Mouse (Mus musculus): Measurements from ENCODE around the gene Cenpa.
"Not testable (repeated sequence)": the region's sequence is repeated elsewhere in the genome, so short reads cannot be mapped to it uniquely, and the experiment has no call there.

Gene Cenpa

DNA sequence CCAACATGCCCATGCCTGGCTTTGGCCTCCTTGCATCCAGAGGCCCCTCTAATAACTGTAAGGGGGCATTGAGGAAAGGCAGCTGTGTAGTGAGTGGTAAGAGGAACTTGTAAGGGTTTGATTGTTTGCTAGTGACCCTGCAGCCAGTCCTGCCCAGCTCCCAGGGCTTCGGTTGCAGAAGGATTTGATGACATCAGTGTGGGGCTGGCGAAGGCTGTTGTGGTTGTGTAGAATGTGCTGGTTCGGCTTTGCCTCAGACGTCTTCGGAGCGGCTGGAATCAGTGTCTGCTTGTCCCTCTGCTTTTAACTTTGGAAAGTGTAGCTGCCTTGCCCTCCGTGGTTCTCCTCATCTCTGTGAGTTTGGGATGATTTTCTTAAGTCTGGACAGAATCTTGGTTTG lies 10.2 kb downstream of the Cenpa start:
- DNase-seq (ENCODE audit: low read depth in 1 of 2, low spot score in 2 of 2): no peak

DNA sequence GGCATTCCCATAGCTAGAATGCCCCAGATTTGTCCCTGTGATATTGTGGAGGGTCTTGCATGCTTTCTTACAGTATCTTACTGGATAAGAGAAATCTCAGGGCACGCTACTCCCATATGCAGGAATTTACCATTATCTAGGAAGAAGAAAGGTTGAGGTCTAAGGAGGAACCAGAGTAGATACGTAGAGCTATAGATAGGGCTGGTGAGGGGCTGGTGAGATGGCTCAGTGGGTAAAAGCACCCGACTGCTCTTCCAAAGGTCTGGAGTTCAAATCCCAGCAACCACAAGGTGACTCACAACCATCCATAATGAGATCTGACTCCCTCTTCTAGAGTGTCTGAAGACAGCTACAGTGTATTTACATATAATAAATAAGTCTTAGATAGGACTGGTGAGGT lies 11.5 kb downstream of the Cenpa start:
- DNase-seq (ENCODE audit: low read depth in 1 of 2, low spot score in 2 of 2): not testable (repeated sequence)

DNA sequence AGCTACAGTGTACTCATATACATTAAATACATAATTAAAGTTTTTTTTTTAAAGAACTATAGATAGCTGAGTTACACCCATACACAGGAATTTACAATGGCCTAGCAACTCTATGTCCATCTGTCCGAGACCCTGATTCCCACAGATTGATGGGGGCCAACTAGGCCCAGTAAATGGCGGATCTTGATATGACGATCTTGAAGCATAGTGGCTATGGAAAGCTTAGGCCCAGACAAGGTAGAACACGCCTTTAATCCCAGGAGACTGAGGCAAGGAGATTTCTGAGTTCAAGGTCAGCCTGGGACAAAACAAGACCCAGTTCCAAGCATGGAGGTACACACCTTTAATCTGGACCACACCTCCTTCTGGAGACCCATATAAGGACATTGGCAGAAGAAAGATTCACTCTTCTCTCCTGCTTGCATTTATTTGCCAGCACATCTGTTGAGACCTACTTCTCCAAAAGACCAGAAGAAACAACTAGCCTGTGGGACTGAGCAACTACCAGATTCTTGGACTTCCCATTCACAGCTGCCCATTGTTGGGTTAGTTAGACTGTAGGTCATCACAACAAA lies 12.2 kb downstream of the Cenpa start:
- DNase-seq (ENCODE audit: low read depth in 1 of 2, low spot score in 2 of 2): no peak

DNA sequence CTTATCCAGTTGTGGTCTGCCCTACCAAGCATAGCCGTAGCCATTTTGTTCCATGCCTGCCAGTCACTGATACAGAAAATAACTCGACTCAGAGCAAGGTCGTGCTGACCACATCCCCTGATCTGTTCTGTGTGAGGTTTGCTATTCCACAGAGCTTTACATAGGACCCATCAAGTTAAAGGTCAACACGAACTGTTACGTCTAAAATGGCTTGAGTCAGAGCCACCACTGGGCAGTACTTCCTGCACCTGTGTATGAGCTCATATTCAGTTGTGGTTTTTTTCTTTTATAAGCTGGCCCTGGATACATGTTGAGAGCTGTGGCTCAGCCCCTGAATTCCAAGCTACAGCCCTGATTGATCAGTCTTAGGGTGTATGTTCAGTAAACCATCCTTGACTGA lies 13.0 kb downstream of the Cenpa start:
- no peak for DNase-seq (ENCODE audit: low read depth in 1 of 2, low spot score in 2 of 2)

DNA sequence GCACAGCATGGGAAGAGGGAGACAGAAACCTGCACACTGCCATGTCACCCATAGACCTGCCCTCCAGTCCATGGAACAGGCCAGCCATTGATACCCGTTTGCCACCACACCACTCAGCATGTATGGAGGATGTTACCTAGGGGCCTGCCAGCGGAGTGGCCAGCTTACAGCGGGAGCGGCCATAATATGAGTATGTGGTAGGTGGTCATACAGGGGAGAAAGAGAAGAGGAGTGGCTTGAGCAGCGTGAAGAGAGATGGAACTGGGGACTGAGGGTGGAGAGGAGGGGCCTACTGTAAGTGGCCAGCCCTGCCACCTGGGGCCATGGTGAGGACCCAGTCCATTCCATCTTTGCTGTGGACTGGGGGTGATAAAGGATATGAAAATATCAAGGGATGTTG lies 15.4 kb downstream of the Cenpa start:
- DNase-seq (ENCODE audit: low read depth in 1 of 2, low spot score in 2 of 2): no peak

DNA sequence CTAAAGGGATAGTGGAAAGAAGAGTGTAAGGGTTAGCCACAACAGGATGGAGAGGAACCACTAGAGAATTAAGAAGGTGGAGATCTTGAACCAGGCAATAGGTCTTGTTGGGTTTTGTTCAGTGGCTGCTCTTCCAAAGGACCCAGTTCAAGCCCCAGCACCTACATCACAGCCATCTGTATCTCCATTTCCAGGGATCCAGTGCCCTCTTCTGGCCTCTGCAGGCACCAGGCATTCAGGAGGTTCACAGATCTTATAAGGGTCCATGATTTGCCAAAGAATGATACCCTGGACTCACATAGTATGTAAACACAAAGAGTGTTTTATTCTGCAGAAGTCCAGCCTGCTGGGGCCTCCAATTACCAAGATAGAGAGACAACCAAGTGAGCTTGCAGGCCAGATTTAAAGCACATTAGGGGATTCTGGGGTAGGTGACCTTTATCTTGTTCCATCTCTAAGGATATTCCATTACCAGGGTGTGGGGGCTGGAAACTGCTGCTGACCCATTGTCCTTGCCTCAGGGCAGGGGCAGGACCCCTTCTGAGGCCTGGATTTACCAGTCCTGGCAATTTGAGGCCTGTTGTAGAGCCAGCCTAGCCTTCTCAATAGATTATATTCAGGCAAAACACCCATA lies 16.5 kb downstream of the Cenpa start:
- DNase-seq (ENCODE audit: low read depth in 1 of 2, low spot score in 2 of 2): no peak

DNA sequence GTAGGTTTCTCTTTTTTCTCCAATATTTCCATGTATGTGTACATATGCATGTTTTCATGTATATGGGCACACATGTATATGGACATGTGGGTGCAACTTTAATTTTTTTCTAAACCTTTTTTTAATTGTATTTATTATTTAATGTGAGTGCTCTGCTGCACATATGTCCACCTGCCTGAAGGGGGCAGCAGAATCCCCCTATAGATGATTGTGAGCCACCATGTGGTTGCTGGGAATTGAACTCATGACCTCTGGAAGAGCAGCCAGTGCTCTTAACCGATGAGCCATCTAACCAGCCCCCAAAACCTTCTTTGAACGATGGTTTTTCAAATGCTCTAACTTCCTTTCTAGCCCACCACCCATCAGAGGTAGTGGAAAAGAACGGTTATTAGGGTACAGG lies 17.4 kb downstream of the Cenpa start:
- no peak for DNase-seq (ENCODE audit: low read depth in 1 of 2, low spot score in 2 of 2)

DNA sequence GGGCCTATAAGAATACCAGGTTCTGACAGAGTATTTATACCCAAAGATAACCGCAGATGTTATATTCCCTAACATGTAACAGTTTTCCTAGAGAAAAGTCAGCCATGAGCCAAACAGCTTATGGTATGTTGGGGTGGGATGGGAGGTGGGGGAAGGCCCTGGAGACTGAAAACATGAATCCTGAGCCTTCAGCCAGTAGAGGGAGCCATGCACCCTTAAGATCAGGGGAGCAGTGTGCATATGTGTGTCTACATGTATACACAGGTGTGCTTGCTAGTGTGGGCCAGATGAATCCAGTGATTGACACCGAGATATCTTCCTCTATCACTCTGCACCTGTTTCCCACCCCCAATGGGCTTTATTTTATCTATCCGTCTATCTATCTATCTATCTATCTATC lies 20.2 kb downstream of the Cenpa start:
- DNase-seq (ENCODE audit: low read depth in 1 of 2, low spot score in 2 of 2): no peak

DNA sequence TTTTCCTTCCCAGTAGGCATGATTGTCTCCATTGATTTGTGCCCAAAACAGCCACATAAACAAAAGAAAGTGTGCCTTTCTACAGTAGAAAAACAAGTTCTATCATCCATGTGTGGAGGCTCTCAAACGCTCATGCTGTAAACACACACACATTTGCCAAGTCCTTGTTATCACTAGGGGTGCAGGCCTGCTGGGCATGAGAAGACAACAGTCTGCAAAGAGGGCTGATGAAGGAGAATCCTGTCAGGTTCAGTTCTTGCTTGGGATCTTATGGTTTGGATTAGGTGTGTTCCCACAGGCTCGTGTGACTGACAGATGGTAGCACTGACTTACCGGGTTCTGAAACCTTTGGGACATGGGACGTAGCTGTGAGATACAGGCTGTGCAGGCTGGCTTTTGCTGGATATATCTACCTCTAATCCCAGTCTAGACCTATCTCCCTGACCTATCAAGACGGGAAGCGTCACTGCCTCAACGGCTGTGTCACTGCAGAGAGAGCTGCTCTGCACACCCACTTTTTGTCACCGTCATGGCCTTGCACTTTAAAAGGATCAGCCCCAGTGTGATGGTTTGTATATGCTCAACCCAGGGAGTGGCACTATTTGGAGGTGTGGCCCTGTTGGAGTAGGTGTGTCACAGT lies 33.9 kb downstream of the Cenpa start:
- DNase-seq (ENCODE audit: low read depth in 1 of 2, low spot score in 2 of 2): no peak

DNA sequence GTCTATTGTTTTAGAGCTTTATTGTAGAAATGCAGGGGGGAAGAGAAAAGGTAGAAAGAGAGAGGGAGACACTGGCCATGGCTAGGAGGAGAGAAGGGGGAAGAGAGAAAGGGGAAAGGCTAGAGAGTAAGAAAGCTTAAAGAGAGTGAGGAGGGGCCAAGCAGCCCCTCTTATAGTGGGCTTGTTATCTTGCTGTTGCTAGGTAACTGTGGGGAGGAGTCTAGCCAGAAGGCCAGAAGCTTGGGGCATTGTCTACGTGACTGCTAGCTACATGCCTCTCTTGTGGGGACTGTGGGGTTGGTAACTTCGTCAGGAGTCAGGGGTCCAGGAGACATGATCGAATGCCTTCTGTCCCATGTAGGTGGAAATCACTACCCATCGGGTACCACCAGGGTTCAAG lies 34.8 kb downstream of the Cenpa start:
- DNase-seq (ENCODE audit: low read depth in 1 of 2, low spot score in 2 of 2): not testable (repeated sequence)

DNA sequence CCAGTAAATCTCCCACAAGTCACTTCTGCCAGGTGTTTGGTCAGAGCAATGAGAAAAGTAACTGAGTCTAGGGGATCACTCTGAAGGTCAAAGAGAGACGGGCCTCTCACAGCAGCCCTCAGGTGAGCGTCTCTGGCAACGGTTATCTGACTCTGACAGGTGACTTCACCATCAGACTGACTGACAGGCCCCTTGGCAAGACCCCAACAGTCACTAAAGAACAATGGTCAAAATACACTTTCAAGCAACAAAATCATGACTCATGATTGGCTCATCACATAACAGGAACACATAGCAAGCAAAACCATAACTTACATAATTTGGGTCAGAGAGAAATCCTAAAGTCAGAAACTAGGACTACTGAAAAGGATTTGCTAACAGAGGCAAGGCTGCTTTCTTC lies 35.3 kb downstream of the Cenpa start:
- no peak for DNase-seq (ENCODE audit: low read depth in 1 of 2, low spot score in 2 of 2)

DNA sequence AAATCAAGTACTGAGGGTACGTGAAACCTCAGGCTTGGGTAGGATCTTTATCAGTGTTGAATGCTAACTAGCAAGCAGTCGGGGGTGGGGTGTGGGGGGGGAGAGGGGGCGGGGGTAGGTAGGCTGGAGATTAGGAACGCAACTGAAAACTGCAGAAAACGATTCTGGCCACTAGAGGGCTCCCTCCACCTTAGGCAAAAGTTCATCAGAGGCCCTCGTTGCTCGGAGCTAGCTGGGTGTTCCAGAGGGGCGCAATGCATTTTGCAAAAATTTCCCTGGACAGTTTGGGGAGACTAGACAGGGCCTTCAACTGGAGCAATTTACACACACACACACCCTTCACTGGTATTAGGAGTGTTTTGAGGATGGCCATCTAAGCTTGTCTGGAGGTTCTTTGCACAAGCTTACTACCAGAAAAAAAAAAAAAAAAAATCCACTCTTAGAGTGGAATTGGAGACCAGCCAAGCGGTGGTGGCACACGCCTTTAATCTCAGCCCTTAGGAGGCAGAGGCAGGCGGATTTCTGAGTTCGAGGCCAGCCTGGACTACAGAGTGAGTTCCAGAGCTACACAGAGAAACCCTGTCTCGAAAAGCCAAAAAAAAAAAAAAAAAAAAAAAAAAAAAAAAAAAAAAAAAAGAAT lies 43.3 kb downstream of the Cenpa start:
- DNase-seq (ENCODE audit: low read depth in 1 of 2, low spot score in 2 of 2): peak in 1 of 2 experiments; percentile 21

DNA sequence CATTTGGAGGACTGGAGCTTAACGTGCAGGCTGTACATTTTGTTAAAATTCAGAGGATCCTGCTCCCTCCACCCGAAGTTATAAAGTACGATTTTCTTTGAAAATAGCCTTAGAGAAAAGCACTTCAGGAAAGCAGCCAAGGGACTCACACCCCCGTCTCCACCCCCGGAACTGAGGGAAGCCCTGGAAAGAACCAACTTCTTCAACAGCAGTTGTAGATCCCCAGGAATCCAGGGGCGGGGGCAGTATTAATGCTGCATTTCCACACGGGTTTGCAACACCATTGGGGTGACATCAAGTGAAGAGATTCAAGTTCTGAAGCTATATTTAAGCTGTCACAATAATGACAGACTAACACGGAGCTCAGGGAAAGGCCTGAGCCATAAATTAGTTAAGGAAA lies 43.9 kb downstream of the Cenpa start:
- DNase-seq (ENCODE audit: low read depth in 1 of 2, low spot score in 2 of 2): no peak

DNA sequence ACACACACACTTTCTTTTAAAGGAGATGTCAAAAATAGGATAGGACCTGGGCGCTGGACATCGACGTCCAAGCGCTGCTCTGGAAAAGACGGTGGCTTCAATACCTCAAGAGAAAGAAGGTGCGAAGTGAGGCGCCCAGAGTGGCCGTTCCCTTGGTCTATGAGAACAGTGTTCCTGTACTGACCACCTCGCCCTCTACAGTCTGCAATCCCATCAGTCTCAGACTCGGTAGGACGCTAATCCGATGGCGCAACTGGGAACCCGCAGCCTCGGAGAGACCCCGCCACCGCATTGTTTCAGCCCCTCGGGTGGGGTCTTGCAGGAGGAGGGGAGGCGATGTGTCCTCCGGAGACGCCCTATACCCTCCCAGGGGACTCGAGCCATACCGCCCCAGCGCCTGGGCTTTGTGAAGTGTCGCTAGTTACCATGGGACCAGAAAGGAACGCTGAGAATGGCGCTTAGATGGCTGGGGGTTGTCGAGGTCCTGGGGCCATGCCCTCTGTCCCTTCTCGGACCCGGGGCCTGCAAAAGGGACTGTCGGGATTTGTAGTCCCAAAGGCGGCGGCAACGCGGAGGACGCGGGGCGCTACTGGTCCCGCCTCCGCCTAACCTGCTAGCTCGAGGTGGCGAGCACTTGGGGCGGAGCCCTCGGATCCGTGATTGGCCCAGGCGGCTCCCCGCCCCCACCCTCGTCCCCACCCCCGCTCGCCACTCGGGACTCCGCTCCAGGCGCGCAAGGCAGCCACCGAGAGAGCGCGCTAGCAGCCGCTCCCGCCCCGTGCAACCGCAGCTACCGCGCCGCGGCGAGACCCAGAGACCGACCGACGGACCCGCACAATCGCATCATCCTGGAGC lies 44.8 kb downstream of the Cenpa start, which contains the start of gene Dpysl5:
TSS of gene Dpysl5 (plus strand) at position 418 of the 855 bp plus-strand sequence.
- DNase-seq (ENCODE audit: low read depth in 1 of 2, low spot score in 2 of 2): no peak

DNA sequence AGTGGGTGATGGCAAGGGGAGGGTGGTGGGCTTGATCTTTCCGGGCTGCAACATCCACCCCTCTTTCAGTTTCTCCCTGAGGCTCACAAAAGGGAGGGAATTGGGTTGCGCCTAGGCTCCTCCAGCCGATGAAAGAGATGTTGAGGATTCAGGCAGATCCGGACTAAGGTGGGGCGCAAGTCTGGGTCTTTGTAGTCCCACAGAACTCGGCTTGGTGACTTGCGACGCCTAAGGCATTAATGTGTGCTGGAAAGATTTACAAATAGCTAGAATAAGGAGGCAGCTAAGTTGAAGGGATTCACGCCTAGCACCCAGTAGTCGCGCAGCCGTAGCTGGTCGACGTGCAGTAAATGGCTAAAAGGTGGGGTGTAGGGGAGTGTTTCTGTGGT lies 45.4 kb downstream of the Cenpa start:
- DNase-seq (ENCODE audit: low read depth in 1 of 2, low spot score in 2 of 2): no peak

DNA sequence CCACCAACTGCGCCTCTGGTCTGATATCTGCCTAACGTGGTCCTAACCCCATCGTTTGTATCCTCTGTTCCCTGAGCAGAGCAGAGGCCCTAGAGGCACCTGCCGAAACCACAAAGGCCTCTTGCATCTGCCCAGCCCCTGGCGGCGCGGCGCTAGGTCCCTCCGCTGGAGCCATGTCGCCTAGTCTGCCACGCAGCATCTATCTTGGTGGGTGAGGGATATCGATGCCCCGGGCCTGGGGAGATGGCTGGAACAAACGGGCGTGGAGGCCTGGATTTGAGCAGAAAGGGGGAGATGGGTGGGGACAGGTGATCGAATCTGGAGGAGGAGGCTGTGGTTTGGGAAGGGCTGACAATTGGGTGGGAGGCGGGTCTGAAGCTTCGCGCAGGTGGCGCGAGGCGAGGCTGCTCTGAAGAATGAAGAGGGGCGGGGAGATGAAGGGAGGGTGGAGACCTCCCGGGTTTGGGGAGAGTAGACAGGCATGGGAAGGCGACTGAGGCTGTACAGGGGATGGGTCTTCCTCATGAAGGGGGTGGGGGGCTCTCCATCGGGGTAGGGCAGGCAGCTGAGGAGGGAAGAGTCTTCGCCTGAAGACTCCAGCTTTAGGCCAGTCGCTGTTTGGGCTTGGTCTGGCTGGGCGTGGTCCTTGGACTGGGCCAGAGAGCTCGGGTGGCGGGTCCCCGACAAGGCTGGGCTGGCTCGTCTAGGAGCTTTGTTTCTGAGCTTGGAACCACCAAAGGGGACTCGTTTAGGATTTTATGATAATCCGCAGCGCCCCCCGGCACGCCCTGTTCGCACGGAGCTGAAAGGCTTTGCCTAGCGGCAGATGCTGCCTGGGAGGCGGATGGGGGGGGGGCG lies 46.1 kb downstream of the Cenpa start:
- DNase-seq (ENCODE audit: low read depth in 1 of 2, low spot score in 2 of 2): no peak

DNA sequence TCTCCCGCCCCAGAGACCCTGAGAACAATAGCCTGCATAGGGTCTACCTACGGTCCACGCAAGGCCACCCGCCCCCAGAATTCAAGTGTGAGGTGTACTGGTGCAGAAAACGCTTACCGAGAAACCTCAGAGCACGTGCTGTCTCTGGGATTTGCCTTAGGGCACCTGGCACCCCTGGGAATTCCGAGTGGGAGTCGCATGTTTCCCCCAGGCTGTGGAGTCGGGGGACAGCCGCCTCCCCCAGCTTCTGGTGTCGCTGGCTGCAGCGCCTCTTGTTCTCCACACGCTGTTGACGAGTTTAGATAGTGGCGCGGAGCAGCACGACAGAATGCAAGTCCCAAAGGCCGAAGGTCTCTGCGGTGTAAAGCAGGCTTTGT lies 46.7 kb downstream of the Cenpa start:
- DNase-seq (ENCODE audit: low read depth in 1 of 2, low spot score in 2 of 2): no peak

DNA sequence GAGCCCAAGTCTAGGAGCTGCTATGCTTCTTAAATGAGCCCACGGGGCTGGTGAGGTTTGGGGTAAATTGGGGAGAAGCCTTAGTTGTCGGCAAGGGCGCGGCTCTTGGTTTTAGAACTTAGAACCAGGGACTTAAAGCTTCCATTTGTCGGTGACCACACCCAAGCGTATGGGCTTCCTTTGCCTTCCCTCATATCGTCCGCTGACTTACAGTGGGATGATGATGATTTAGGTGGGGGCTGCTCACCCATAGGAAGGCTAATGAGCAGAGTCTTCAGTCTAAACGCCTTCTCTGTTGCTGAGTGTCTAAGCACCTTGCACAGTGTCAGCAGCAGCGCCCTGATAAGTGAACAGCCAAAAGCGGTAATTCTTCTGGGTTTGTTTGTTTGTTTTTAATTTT lies 47.1 kb downstream of the Cenpa start:
- no peak for DNase-seq (ENCODE audit: low read depth in 1 of 2, low spot score in 2 of 2)

DNA sequence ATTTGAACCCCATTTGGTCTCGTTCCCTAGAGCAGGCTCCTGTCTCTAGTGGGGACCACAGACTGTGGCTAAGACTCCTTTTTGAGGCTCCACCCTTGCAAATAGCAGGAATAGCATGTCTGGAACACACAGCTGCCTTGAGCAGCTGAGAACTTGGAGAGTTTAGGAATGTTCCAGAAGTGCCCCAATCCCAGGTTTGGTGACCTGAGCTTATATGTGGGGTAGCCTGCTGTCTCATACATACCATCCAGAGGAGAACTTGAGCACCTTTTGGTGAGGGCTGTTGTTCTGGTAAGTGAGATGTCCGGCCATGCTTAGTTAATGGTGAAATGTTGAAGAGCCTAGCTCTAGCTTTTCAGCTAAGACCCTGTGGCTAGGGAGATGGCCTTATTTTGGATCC lies 49.7 kb downstream of the Cenpa start:
- DNase-seq (ENCODE audit: low read depth in 1 of 2, low spot score in 2 of 2): no peak

DNA sequence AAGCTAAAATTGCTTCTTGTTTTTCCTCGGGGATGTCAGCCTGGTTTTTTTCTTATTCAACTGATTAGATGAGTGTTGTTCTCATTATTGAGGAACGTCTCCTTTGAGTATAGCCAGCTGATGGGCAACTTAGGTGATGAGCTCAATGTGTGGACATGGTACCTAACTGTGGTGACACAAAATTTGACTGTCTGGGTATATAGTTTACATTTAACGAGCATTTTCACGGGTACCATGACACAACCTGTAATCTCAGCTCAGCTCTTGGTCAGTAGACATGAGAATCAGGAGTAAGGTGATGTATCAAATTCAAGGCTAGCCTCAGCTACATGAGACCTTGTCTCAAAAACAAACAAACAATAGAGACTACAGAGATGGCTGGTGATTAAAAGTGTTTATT lies 50.9 kb downstream of the Cenpa start:
- no peak for DNase-seq (ENCODE audit: low read depth in 1 of 2, low spot score in 2 of 2)
